Mouse (Mus musculus): ENCODE data around the gene Sstr4.

DNA sequence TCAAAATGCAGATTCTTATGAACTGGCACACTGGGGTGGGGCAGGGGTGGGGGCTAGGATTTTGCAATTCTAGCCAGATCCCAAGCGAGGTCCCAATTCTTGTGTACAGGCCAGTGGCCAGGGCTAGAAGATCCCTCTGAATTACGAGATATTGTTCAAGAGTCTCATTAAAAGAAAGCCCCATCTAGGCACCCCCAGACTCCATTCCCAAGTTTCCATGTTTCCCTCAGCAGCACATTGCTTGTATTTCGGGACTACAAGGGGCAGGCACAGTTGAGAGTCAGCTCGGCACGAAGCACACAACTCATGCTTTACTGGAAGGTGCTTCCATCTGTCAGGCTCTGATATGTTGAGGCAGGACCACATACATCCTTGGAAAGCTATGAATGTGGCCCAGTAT, 9.8 kb downstream of the Sstr4 start:
- no peak for TF ChIP-seq TAL1 (IDR thresholded peaks at IDR 0.05; ENCODE audit: low read length)
- no peak for TF ChIP-seq GATA1 (IDR thresholded peaks at IDR 0.05; ENCODE audit: low read length)
